Comparison of ENCODE assay signal across 9 mouse cellular contexts in genomic region chr1:134053207-134053606, GRCm38 (mm10). TPM values are rescaled to one million over a fixed set of nuclear protein-coding genes. Genes with fewer than 3 reads are reported as not detected.
DNase-seq lines count a peak whose midpoint lies in the region; ATAC-seq and TF ChIP-seq lines count a peak whose summit lies in the region.
"Had no signal": no experiment of that assay in that cellular context is flagged by ENCODE, and none has a peak within 500 bp of the region (broad histone marks: within the 10 kb centered on the region; RNA-seq: fewer than 3 reads in every experiment).

No protein-coding gene starts in this region.

- no peaks in the 10 kb centered on the region for H3K36me3 ChIP-seq in forebrain, postnatal 0 days (ENCODE audit: insufficient read depth)
- H3K36me3 ChIP-seq in hindbrain, embryonic 11.5 days (ENCODE audit: control insufficient read depth, insufficient read depth, low read length) = no peaks in the 10 kb centered on the region
- H3K36me3 ChIP-seq: lung, embryonic 15.5 days had no signal

- H3K9me3 ChIP-seq in forebrain, postnatal 0 days (ENCODE audit: low read length) = no peaks in the 10 kb centered on the region
- H3K9me3 ChIP-seq in hindbrain, embryonic 11.5 days (ENCODE audit: control insufficient read depth, low read length) = no peaks in the 10 kb centered on the region
- H3K9me3 ChIP-seq: lung, embryonic 15.5 days had no signal

- H3K4me2 ChIP-seq in forebrain, postnatal 0 days (ENCODE audit: low read depth) = no peak overlapping the region
- no peak overlapping the region for H3K4me2 ChIP-seq in hindbrain, embryonic 11.5 days (replicated peaks; ENCODE audit: low read depth, low read length)
- H3K4me2 ChIP-seq: lung, embryonic 15.5 days had no signal

- H3K9ac ChIP-seq in forebrain, postnatal 0 days = no peak overlapping the region
- no peak overlapping the region for H3K9ac ChIP-seq in hindbrain, embryonic 11.5 days (ENCODE audit: low read depth, low read length)
- H3K9ac ChIP-seq: lung, embryonic 15.5 days had no signal

- DNase-seq in NIH3T3 (ENCODE audit: low read depth) = peak; percentile 93
- peak; percentile 83 to 86 for DNase-seq in cerebellum, adult 18-20 months
- peak; percentile 82 for DNase-seq in forebrain, postnatal 0 days
- peak; percentile 89 for DNase-seq in hindbrain, embryonic 11.5 days (ENCODE audit: low spot score)
- DNase-seq in layer of hippocampus, postnatal 36 days = peak; percentile 75 to 79
- DNase-seq in right cerebral cortex, postnatal 36 days (ENCODE audit: low spot score in 2 of 2) = peak; percentile 79 to 82
- peak; percentile 74 for DNase-seq in yolk sac, embryonic 10.5 days (ENCODE audit: low spot score)

- ATAC-seq in forebrain, postnatal 0 days = peak; percentile 57; the same call in 1 of the 2 replicates
- peak; percentile 54; the same call in 1 of the 2 replicates for ATAC-seq in hindbrain, embryonic 11.5 days (ENCODE audit: low FRiP score)
- ATAC-seq in megakaryocyte, adult 5-6 weeks (ENCODE audit: poor library complexity, severe bottlenecking) = peak; percentile 91

- no peak overlapping the region for H3K4me3 ChIP-seq in forebrain, postnatal 0 days (ENCODE audit: low read depth, low read length)
- no peak overlapping the region for H3K4me3 ChIP-seq in hindbrain, embryonic 11.5 days (ENCODE audit: low read depth, low read length)
- H3K4me3 ChIP-seq: lung, embryonic 15.5 days had no signal

- peak; percentile 87 for TF ChIP-seq CTCF in forebrain, postnatal 0 days (IDR thresholded peaks at IDR 0.05; ENCODE audit: low read depth)

- H3K27ac ChIP-seq in forebrain, postnatal 0 days (ENCODE audit: low read depth, low read length) = no peak overlapping the region
- no peak overlapping the region for H3K27ac ChIP-seq in hindbrain, embryonic 11.5 days (ENCODE audit: low read depth, low read length)
- H3K27ac ChIP-seq: lung, embryonic 15.5 days had no signal

- 3% methylated on average over 6 of the region's 6 CpGs for WGBS in forebrain, postnatal 0 days
- WGBS in hindbrain, embryonic 11.5 days = 6% methylated on average over 6 of the region's 6 CpGs

- no peaks in the 10 kb centered on the region for H3K4me1 ChIP-seq in forebrain, postnatal 0 days (ENCODE audit: insufficient read depth)
- no peaks in the 10 kb centered on the region for H3K4me1 ChIP-seq in hindbrain, embryonic 11.5 days (replicated peaks; ENCODE audit: control insufficient read depth, insufficient read depth, low read length)

- no peaks in the 10 kb centered on the region for H3K27me3 ChIP-seq in forebrain, postnatal 0 days (ENCODE audit: insufficient read depth, low read length)
- no peaks in the 10 kb centered on the region for H3K27me3 ChIP-seq in hindbrain, embryonic 11.5 days (ENCODE audit: control insufficient read depth, insufficient read depth, low read length)
- H3K27me3 ChIP-seq: lung, embryonic 15.5 days had no signal

RNA-seq across cellular contexts. Expression of gene Fmod, which starts 16.2 kb away (rescaled TPM):
- 7.0 and 14.2 TPM in 2 replicates for total RNA-seq in forebrain, postnatal 0 days (2014; rRNA removed)
- polyA plus RNA-seq in forebrain, postnatal 0 days (2015; fragmentation: Nextera tagmentation; extraction: Ambion mirVana) = 14.7 and 19.6 TPM in 2 replicates
- polyA plus RNA-seq in hindbrain, embryonic 11.5 days (2014; fragmentation: Nextera tagmentation; extraction: Ambion mirVana) = 7.0 and 10.1 TPM in 2 replicates
- total RNA-seq in layer of hippocampus, postnatal 36 days (2021) = 1 to 10 TPM; 4.0 to 7.8 TPM
- not detected in 2 replicates for total RNA-seq in megakaryocyte, adult 5-6 weeks (2015)
- total RNA-seq in megakaryocyte, adult 5-6 weeks (2017) = not detected in 2 replicates

RNA-seq across cellular contexts. Expression of gene Btg2, which starts 25.7 kb away (rescaled TPM):
- 9.2 and 11.9 TPM in 2 replicates for total RNA-seq in forebrain, postnatal 0 days (2014; rRNA removed)
- 10.1 and 12.0 TPM in 2 replicates for polyA plus RNA-seq in forebrain, postnatal 0 days (2015; fragmentation: Nextera tagmentation; extraction: Ambion mirVana)
- 107 and 108 TPM in 2 replicates for polyA plus RNA-seq in hindbrain, embryonic 11.5 days (2014; fragmentation: Nextera tagmentation; extraction: Ambion mirVana)
- total RNA-seq in layer of hippocampus, postnatal 36 days (2021) = 10 to 100 TPM; 18.7 to 18.9 TPM
- 68.9 and 87.3 TPM in 2 replicates for total RNA-seq in megakaryocyte, adult 5-6 weeks (2015)
- 175 and 189 TPM in 2 replicates for total RNA-seq in megakaryocyte, adult 5-6 weeks (2017)

RNA-seq across cellular contexts. Expression of gene Chit1, which starts 57.8 kb away (rescaled TPM):
- 0.19 and 0.46 TPM in 2 replicates for total RNA-seq in forebrain, postnatal 0 days (2014; rRNA removed)
- 0.30 and 0.41 TPM in 2 replicates for polyA plus RNA-seq in forebrain, postnatal 0 days (2015; fragmentation: Nextera tagmentation; extraction: Ambion mirVana)
- polyA plus RNA-seq in hindbrain, embryonic 11.5 days (2014; fragmentation: Nextera tagmentation; extraction: Ambion mirVana) = not detected in 2 replicates
- not detected for total RNA-seq in layer of hippocampus, postnatal 36 days (2021)
- total RNA-seq in megakaryocyte, adult 5-6 weeks (2015) = 0.16 and 0.83 TPM in 2 replicates
- total RNA-seq in megakaryocyte, adult 5-6 weeks (2017) = 0.07 TPM in 1 of 2 replicates, not detected in the other
